Mouse (Mus musculus) layer of hippocampus, adult 18-20 months (tissue): ENCODE results near the gene Evi5. TPM values are rescaled to one million over a fixed set of nuclear protein-coding genes. Genes with fewer than 3 reads are reported as not detected.

ENCODE experiments used
- DNase-seq, 2 experiments: peaks; one replicate each; pipeline ENCODE4 v3.0.0; 2022; ENCODE audit warnings: low spot score in 2 of 2
- total RNA-seq, 2 experiments: library from RNA; stranded (reverse); gene quantifications; 2 replicates each; pipeline ENCODE4 v1.2.3; 2021

The Evi5 gene
- total RNA-seq, 2 experiments from 2014 or later: 62.7 to 65.5 TPM

DNA sequence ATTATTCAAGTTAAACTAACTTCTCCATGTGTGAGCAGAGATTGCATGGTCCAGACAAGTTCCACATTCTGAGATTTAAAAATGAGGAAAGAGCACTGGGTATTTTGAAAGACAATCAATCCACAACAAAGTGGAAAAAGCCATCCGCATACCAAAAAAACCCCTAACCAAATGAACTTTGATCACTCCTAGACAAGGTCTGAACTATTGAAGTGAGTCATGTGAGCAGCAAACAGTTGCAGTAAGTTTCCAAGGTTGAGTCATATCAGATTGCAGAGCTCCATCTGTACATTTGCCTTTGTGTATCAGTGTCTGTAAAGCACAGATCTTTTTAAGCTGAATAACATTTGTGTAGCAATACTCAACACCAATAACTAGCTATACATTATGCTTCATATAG is 120.2 kb downstream of the Evi5 start:
- no peak for DNase-seq

DNA sequence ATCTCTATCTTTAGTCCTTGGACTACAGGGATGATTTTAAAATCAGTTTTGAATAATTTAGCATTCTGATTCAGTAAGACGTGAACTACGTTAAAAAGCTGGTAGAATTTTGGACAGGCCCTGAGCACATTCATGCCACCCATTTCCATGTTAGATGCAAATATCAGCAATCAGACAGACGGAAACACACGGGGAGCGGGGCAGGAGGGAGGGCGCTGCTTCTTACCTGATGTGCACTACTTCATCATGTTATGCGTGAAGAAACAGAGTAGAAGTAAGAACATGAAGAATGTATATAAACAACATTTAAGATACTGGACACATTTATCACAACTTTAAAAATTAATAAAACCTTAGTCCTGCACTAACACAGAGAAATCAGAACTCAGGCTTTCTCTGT is 121.3 kb downstream of the Evi5 start:
- no peak for DNase-seq

DNA sequence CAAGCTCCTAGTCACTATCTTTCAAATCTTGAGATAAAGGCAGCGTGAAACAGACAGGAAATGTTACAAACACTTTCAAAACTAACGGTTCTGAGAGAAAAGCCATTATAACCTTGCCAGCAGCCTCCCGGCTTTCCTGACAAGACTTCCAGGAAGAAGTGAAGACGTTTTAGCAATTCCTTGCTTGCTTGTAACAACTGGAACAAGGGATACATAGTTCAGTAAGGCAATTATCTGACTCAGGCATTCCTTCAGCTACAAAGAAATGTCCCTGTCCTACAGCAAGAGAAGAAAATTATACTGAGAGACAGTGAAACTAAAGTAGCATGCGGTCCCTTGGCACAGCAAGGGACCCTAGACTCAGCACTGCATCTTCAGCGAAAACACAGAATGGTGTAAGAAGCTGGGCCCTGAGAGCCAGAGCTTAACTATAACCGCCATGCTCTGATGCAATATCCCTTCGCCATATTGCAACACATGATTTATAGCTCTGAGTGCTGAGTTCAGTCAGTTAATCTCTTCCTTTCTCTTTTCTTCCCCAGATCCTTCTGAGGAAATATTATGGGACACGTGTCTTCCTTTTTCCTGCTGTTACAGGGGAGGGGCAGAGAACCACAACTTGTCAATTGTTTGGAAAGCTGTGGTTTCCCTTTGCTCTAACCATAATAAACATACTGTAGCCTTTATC is 125.5 kb downstream of the Evi5 start:
- no peak for DNase-seq

DNA sequence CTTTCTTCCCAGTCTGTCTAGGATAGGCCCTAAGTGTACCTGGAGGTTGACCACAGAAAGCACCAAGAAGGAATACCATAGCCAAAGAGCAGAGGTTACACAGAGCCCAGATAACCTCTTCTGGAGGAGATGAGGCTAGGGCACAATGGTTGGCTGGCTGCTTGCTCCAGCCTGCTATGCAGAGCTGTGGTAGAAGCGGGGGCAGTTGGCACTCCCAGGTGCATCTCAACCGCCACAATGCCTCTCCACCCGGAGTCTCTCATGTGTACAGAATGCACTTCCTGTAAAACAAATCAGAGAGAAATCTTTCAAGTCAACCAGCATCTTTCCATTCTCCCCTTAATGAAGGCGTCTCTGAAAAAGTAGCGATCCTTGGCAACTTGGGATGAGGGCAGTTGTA is 135.9 kb downstream of the Evi5 start:
- no peak for DNase-seq

GRCm38 (mm10) chr5:107738296-107738695 is 136.6 kb downstream of the Evi5 start:
- DNase-seq: no peak

GRCm38 (mm10) chr5:107736171-107736570 is 138.7 kb downstream of the Evi5 start:
- no peak for DNase-seq

DNA sequence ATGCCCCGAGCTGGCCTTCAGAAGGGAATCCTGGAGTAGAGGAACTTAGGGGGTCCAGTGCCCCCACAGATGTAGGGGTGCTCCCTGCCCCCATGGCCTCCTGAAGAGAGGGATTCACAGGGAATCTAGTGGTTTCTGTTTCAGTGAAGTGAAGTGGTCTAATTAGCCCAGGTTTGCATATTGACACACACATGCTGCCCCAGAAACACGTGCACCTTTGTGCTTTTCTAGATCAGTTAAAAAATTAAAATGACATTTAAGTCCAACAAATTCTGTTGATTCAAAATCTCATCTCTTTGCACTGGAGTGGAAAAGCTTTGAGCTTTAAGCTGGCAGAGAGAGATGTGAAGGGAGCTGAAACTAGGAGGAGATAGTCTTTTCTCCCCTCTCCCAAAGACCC is 143.1 kb downstream of the Evi5 start:
- no peak for DNase-seq

DNA sequence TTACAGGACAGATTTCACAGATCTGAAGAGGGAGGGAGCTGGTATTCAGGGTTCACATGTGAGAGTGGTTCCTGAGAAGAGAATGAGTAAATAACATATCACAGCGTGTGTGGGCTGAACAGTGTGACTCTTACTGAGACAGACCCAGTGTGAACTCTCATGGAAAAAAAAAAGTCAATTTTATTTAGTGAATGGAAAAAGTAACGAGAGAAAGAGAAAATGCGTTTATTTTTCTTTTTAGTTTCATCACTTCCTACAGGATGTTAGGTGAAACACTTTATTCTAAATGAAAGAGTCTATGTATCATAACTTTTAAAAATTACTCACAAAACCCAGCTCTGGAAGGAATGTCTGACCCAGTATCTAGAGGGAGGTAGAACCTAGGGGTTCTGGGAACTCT is 143.5 kb downstream of the Evi5 start:
- DNase-seq: no peak

DNA sequence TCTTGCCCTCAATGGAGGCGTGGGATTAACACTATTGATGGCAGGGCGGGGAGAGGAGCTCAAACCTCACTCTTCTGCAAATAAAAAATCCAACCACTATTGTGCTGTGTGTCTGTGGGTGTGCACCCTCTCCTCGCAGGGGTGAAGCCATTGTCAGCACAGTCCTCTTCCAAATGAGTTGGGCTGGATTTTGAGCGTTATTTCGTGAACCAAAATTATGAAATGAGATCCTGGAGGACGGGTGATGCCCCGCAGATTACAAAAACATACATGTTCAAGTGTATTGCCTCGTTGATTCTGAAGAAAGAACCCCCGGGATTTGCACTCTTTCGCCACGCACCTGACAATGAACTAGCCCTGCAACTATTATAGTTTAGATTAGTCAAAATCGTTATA is 147.9 kb downstream of the Evi5 start:
- DNase-seq: no peak

- no peak for DNase-seq
Measured at GRCm38 (mm10) chr5:107726281-107727006, 148.5 kb downstream of the Evi5 start.

DNA sequence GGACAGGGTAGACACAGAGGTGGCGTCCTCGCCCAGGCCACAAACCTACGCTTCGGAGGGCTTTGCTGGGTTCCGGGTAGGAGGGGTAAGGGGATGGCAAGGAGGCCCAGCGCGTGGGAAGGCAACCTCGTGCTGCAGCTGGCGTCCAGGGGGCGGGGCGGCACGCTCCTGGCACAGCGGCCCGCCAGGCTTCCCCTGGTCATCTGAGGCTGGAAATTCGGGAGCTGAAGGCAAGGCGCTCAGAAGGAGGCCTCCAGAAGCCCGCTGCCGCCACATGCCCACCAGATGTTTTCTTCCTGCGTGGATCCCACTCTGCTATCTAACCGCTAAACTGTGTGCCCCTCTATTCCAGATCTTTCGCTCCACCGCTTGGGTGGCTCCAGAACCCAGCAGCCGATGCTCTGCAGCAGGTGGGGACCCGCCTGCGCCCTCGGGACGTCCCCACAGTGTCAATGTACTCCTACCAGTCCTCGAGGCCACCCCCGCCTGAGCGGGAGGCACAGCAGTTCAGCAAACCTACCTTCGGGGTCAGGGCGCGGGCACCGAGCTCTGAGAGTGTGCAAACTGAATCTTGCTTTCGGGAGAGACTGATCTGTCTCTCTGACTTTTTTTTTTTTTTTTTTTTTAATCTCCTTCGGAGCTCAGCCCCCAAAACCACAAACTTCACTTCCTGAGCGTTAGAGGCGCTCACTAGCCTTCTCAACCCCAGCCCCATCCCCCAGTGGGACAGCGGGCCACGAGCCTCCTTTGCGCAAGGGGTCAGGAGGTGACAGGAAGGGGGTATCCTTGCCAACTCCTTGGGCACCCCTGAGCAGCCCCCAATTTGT is 149.3 kb downstream of the Evi5 start, which contains the start of gene Gfi1:
Gfi1 (minus strand) TSS at position 602 of the 827 bp plus-strand sequence.
- no peak for DNase-seq

DNA sequence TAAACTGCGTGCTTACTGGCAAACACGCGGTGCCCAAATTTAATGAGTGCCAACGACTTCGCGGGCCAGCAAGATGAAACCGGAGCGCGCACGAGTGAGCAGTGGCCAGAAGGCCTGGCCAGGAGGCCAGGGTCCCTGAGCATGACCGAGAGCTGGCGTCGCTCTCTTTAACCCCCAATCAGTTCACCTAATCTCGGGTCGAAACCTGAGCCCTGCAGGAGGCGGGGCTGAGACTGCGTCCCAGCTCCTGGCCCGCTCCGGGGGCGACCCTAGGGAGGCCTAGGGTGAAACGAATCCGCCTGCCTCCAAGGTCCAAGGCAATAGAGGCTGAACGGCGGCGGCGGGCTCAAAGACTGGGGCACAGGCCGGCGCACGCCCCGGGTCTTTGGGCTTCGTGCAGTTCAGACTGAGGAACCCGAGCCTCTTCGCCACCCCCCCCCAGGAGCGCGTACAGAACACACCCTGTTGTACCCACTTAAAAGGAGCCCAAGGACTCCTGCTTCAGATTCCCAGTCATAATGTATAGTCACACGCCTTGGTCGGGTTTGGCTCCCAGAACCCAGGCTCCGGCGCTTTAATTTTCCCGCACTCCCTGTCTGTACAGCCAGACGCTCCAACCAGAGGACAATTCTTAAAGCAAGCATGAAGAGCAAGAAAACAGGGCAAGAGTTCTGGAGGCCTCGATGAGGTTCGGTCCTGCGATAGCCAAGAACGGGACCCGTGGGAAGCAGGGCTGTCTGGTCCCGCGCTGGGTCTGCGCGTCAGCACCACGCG is 150.1 kb downstream of the Evi5 start:
- no peak for DNase-seq

DNA sequence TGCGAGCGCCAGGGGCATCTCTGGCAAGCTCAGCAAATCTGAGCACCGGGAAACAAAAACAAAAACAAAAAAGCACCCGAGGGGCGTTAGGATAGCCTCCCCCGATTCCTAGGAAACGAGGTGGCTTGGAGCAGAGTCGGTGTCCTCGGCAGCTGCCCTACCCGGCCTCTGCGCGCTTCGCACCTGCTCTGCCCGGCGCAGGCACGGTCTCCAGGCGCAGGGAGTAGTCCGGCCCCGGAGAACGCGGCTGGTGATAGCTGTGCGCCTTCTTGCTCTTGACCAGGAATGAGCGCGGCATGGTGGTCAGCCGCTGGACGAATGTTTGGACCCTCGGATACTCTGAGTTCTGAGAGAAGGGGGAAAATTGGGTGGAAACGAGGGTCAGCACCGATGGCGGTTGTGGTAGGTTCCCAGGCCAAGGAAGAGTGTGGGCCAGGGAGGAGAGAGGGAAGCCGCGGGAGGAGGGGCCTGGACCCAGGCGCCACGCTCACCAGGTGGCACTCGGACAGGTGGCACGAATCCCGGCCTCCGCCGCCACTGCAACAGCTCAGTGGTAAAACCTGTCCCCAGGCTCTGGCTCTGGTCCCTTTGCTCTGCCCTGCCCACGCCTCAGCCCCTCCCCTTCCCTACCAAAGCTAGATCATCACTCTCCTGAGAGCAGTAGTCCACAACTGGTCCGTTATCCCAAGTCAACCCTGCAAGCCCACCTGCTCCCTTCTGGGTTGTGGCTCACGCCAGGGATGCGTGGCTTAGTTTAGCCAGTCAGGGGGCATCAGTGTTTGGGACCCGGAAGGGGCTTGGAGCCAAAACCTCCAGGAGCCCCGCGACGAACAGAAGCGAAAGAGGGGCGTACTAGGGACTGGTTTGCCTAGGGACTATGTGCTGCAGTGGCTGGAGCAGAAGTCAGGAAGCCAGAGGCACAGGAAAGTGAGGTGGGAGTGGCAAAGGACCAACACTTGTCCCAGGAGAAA is 151.1 kb downstream of the Evi5 start:
- DNase-seq: no peak

GRCm38 (mm10) chr5:107722661-107723532 is 152.0 kb downstream of the Evi5 start:
- DNase-seq: no peak

DNA sequence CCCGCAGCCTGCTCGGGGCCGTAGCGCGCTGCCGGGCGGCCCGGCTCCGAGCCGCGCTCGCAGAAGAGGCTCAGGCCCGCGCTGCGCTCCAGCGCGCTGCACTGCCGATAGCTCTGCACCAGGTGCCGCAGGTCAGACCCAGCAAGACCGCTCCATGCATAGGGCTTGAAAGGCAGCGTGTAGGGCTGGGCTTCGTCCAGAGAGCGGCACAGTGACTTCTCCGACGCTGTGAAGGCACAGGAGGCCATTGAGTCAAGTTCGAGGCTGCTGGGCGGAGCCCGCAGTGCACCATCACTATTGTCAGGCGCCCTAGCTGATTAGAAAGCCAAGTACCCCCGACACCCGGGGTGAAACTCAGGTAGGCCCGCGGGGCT is 153.3 kb downstream of the Evi5 start:
- no peak for DNase-seq

DNA sequence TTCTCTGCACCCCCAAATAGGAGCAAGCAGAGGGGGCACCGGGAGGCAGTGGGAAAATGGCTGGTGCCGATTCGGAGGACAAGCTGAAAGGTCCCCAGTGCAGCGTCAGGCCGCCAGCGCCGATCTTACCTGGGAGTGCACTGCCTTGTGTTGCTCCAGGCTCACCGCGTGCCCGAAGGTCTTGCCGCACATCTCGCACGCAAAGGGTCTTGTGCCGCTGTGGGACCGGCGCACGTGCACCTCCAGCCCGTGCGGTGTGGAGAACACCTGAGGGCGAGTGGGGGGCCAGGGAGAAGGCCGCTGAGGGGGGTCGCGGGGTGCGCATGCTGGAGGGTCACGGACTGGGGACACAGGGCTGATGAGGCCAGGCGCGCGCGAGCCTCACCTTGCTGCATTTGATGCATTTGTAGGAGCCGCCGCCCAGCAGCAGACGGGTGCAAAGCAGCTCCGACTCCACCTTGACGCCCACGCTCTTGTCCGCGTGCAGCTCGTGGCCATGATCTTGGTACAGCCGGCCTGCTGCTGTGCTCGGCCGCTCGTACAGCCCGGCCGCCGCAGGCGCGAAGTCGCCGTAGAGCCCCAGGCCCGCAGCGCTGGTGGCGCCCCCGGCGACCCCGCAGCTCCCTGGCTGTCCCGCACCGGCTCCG is 153.8 kb downstream of the Evi5 start:
- no peak for DNase-seq

DNA sequence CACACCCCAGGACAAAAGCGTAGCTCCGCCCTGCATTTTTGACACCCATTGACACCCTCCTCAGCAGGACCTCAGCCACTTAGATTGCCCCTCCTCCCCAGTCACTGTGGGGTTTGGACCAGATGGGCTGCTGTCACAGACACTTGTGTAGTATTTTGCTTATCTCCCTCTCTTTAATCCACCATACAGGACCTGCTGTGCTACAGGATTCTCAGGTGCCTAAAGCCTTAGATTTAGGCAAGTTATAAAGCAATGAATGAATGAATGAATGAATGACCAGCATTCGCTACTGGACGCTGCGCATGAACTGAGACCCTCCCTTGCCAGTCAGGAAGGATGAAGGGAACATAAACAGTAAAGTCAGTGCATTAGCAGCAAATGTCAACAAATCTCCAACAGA is 154.4 kb downstream of the Evi5 start:
- DNase-seq: no peak

- DNase-seq: no peak
Measured at GRCm38 (mm10) chr5:107719786-107720185, 155.1 kb downstream of the Evi5 start.

DNA sequence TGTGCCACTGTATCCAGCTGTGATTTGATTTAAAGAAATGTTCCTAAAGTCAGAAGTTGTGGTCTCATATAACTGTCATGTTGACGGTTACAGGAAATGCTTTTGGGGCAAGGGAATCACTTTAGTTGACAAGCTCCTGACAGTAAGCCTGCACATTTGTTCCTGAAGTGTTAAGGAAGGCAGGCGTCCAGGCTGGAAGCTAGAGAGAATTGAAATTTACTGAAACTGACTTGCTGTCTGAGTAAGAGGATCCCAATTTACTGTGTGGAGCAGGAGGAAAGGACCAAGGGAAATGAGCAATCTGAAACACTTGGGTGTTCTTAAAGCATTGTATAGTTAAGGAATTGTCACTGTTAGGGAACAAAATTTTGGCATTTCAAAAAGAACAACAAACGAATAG is 155.7 kb downstream of the Evi5 start:
- DNase-seq: no peak
